ENCODE assay signal across 10 mouse cellular contexts in the genomic region with DNA sequence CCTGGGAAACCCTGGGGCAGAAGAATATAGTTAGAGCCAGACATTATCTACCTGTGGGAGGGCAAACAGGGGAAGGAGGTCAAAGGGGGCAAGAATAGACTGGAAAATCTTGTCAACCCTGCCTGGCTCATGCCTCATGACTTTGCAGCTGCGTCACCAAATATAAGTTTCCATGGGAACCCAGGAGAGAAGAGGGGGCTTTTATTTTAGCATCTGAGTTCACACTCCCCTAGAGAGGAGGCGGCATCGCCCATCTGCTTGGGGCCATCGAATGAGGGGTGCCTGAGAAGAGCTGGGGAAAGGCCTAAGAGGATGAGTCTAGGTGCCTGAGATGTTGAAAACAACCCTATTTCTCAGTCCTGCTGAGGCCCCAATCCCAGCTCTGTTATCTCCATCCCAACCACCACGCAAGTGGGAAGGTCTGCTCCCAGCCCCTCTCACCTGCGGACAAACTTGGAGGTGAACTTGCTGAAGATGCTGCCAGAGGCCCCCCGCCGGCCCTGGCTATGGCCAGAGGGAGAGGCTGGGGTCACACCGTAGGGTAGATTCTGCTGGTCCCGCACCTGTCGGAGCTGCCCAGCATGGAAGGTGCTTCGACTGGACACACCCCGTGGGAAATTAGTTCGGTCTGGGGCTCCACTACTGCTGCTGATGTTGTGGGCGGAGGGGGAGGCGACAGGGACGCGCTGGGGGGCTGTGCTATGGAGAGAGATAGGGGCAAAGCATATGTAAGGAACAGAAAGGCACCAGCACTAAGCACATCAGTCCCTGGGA. TPM values are rescaled to one million over a fixed set of nuclear protein-coding genes. Genes with fewer than 3 reads are reported as not detected.
A peak's percentile ranks its signal among the peaks of the same experiment; 100 is the strongest.
DNase-seq lines count a peak whose midpoint lies in the region; ATAC-seq lines count a peak whose summit lies in the region.
"Had no signal": no experiment of that assay in that cellular context is flagged by ENCODE, and none has a peak within 500 bp of the region (broad histone marks: within the 10 kb centered on the region; RNA-seq: fewer than 3 reads in every experiment).

No protein-coding gene starts in this region.

- H3K36me3 ChIP-seq in embryonic facial prominence, embryonic 14.5 days (ENCODE audit: control insufficient read depth, insufficient read depth, low read length) = peaks cover 92% of the 10 kb centered on the region
- H3K36me3 ChIP-seq in hindbrain, embryonic 15.5 days = peaks cover 61% of the 10 kb centered on the region
- H3K36me3 ChIP-seq in kidney, embryonic 14.5 days (ENCODE audit: control insufficient read depth, insufficient read depth, low read length) = peaks cover 93% of the 10 kb centered on the region

- H3K4me3 ChIP-seq in embryonic facial prominence, embryonic 14.5 days (ENCODE audit: low read depth, low read length) = no peak overlapping the region
- no peak overlapping the region for H3K4me3 ChIP-seq in hindbrain, embryonic 15.5 days
- no peak overlapping the region for H3K4me3 ChIP-seq in kidney, embryonic 14.5 days (ENCODE audit: low read length)
- H3K4me3 ChIP-seq: heart, adult 2 months; lung, embryonic 15.5 days had no signal

- no peak overlapping the region for H3K9ac ChIP-seq in embryonic facial prominence, embryonic 14.5 days (ENCODE audit: low read depth, low read length)
- no peak overlapping the region for H3K9ac ChIP-seq in hindbrain, embryonic 15.5 days
- H3K9ac ChIP-seq in kidney, embryonic 14.5 days (ENCODE audit: low read depth, low read length) = no peak overlapping the region
- H3K9ac ChIP-seq: lung, embryonic 15.5 days had no signal

- DNase-seq in layer of hippocampus, adult 11-12 months (ENCODE audit: low spot score) = peak; percentile 69
- DNase-seq in layer of hippocampus, postnatal 25 days (ENCODE audit: extremely low spot score in 1 of 2, low spot score in 1 of 2) = no peak
- no peak for DNase-seq in embryonic facial prominence, embryonic 14.5 days (ENCODE audit: low spot score)
- DNase-seq in right cerebral cortex, postnatal 10 days (ENCODE audit: low spot score in 2 of 2) = peak; percentile 82 to 89
- DNase-seq in lung, adult 18-20 months = no peak
- DNase-seq: heart, adult 2 months had no signal

- no peak overlapping the region for H3K4me2 ChIP-seq in embryonic facial prominence, embryonic 14.5 days (ENCODE audit: low read depth, low read length)
- no peak overlapping the region for H3K4me2 ChIP-seq in hindbrain, embryonic 15.5 days
- no peak overlapping the region for H3K4me2 ChIP-seq in kidney, embryonic 14.5 days (replicated peaks; ENCODE audit: low read depth, low read length)
- H3K4me2 ChIP-seq: lung, embryonic 15.5 days had no signal

- 91% methylated on average over 18 of the region's 18 CpGs for WGBS in embryonic facial prominence, embryonic 14.5 days
- WGBS in hindbrain, embryonic 15.5 days = 80% methylated on average over 18 of the region's 18 CpGs
- WGBS in kidney, embryonic 14.5 days = 85% methylated on average over 18 of the region's 18 CpGs

- ATAC-seq in embryonic facial prominence, embryonic 14.5 days (ENCODE audit: low read depth) = no peak
- ATAC-seq in hindbrain, embryonic 15.5 days (ENCODE audit: low FRiP score, low read depth) = no peak
- ATAC-seq in kidney, embryonic 14.5 days (ENCODE audit: low FRiP score, low TSS enrichment) = no peak
- ATAC-seq: midbrain, embryonic 16.5 days had no signal

- H3K27ac ChIP-seq in embryonic facial prominence, embryonic 14.5 days (replicated peaks; ENCODE audit: low read depth, low read length) = 0 out of 2 replicates have a peak overlapping the region, but pooled peaks have one; percentile 15
- 0 out of 2 replicates have a peak overlapping the region, but pooled peaks have one; percentile 13 for H3K27ac ChIP-seq in hindbrain, embryonic 15.5 days (replicated peaks)
- no peak overlapping the region for H3K27ac ChIP-seq in kidney, embryonic 14.5 days (ENCODE audit: low read depth, low read length)
- H3K27ac ChIP-seq: heart, adult 2 months; lung, embryonic 15.5 days had no signal

- no peaks in the 10 kb centered on the region for H3K9me3 ChIP-seq in embryonic facial prominence, embryonic 14.5 days (ENCODE audit: control insufficient read depth, low read length)
- H3K9me3 ChIP-seq in hindbrain, embryonic 15.5 days = no peaks in the 10 kb centered on the region
- H3K9me3 ChIP-seq in kidney, embryonic 14.5 days (ENCODE audit: control insufficient read depth, low read length) = no peaks in the 10 kb centered on the region
- H3K9me3 ChIP-seq: lung, embryonic 15.5 days had no signal

- H3K27me3 ChIP-seq in embryonic facial prominence, embryonic 14.5 days (replicated peaks; ENCODE audit: control insufficient read depth, insufficient read depth, low read length) = no peaks in the 10 kb centered on the region
- no peaks in the 10 kb centered on the region for H3K27me3 ChIP-seq in hindbrain, embryonic 15.5 days
- no peaks in the 10 kb centered on the region for H3K27me3 ChIP-seq in kidney, embryonic 14.5 days (ENCODE audit: control insufficient read depth, insufficient read depth, low read length)
- H3K27me3 ChIP-seq: lung, embryonic 15.5 days had no signal

- 0 out of 2 replicates have a peak, but pooled peaks cover 4% of the 10 kb centered on the region for H3K4me1 ChIP-seq in embryonic facial prominence, embryonic 14.5 days (ENCODE audit: control insufficient read depth, insufficient read depth, low read length)
- peaks cover 34% of the 10 kb centered on the region for H3K4me1 ChIP-seq in hindbrain, embryonic 15.5 days (replicated peaks)
- peaks cover 10% of the 10 kb centered on the region; the same call in 1 of the 2 replicates for H3K4me1 ChIP-seq in kidney, embryonic 14.5 days (ENCODE audit: control insufficient read depth, insufficient read depth, low read length)

RNA-seq across cellular contexts. Expression of a gene that starts 13.6 kb away (rescaled TPM):
- total RNA-seq in layer of hippocampus, postnatal 25 days (2021) = 10 to 100 TPM; 17.4 to 20.0 TPM
- 10.8 and 11.7 TPM in 2 replicates for polyA plus RNA-seq in embryonic facial prominence, embryonic 14.5 days (2014; fragmentation: Nextera tagmentation; extraction: Ambion mirVana)
- polyA plus RNA-seq in hindbrain, embryonic 15.5 days (2015; fragmentation: Nextera tagmentation; extraction: Ambion mirVana) = 24.0 and 32.1 TPM in 2 replicates
- 9.8 and 16.0 TPM in 2 replicates for polyA plus RNA-seq in kidney, embryonic 14.5 days (2014; fragmentation: Nextera tagmentation; extraction: Ambion mirVana)

RNA-seq across cellular contexts. Expression of a gene that starts 39.8 kb away (rescaled TPM):
- 10 to 100 TPM; 24.6 to 34.6 TPM for total RNA-seq in layer of hippocampus, postnatal 25 days (2021)
- 47.8 and 48.4 TPM in 2 replicates for polyA plus RNA-seq in embryonic facial prominence, embryonic 14.5 days (2014; fragmentation: Nextera tagmentation; extraction: Ambion mirVana)
- polyA plus RNA-seq in hindbrain, embryonic 15.5 days (2015; fragmentation: Nextera tagmentation; extraction: Ambion mirVana) = 62.2 and 66.2 TPM in 2 replicates
- 57.8 and 90.7 TPM in 2 replicates for polyA plus RNA-seq in kidney, embryonic 14.5 days (2014; fragmentation: Nextera tagmentation; extraction: Ambion mirVana)

Comparison
In these comparisons a context has a peak if more than half of its experiments do, and no peak if none do; other contexts are left out.
1. DNase-seq: peak in layer of hippocampus, adult 11-12 months (single experiment) and right cerebral cortex, postnatal 10 days (2 of 2); none in layer of hippocampus, postnatal 25 days (0 of 2), embryonic facial prominence, embryonic 14.5 days (single experiment) and lung, adult 18-20 months (0 of 2).